Mouse (Mus musculus) fat pad, adult 2 months (tissue): ENCODE data around the gene Cbr1.
A peak's percentile ranks its signal among the peaks of the same experiment; 100 is the strongest.

ENCODE experiments used
- DNase-seq: peaks from one replicate; pipeline ENCODE4 v3.0.0-alpha.2; 2011; ENCODE audit warnings: low read depth, low spot score; ENCODE audit errors: extremely low read depth

The Cbr1 gene

DNA sequence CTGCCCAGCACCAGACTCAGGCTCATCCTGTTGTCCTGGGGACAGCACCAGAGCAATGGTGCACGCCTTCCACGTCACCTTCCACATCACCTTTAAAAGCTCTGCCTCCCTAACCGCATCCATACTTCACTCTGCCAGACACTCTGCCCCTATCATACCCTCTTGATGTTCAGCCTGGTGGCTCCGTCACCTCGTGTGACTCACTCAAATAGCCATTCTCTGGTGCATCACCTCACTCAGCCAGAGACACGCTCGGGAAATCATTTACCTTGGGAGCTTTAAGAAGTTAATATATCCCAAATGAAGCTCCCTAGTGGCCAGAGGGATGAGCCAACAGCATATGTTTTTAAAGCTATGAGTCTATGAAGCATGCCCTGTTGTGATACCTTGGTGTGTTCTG is 8.8 kb upstream of the Cbr1 start:
- DNase-seq = no peak

DNA sequence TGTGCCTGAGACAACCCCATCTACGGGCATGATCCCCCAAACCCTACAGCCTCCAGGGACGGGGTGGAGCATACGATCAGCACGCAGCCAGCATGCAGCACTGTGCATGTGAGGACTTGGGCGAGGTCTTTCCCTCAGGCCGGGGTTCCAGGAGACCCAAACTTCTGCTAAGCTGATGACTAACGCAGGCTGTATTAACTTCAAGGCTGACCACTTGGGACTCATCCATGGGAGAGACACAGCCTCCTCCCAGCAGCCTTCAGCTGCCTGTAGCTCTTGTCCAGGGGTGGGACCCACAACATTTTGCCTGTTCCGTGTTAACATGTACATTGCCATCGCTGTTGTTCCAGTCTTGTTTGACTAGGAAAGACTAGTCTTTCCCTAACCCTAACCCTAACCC is 8.1 kb upstream of the Cbr1 start:
- DNase-seq = no peak

DNA sequence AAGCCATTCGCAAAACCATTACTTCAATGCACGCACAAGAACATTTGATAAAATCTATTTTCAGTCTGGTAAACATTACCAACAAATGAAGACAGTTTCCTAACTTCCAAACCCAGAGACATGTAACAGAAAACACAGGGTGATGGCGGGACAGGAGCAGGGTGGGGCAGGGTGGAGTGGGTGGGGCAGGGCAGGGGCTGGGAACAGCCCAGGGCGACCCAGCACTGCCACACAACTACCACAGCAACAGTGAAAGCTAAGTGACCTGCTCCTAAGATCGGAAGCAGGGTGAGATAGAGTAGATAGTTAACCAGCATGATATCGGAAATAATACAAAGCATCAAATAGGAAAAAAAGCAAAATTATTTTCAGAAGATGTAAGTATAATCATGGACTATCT is 6.2 kb upstream of the Cbr1 start:
- no peak for DNase-seq

GRCm38 (mm10) chr16:93603439-93604212 is 2.0 kb upstream of the Cbr1 start, which contains the start of gene Setd4:
Setd4 (minus strand) TSS chr16:93604063.
- no peak for DNase-seq

GRCm38 (mm10) chr16:93604481-93604969 is 1.1 kb upstream of the Cbr1 start:
- DNase-seq = no peak

DNA sequence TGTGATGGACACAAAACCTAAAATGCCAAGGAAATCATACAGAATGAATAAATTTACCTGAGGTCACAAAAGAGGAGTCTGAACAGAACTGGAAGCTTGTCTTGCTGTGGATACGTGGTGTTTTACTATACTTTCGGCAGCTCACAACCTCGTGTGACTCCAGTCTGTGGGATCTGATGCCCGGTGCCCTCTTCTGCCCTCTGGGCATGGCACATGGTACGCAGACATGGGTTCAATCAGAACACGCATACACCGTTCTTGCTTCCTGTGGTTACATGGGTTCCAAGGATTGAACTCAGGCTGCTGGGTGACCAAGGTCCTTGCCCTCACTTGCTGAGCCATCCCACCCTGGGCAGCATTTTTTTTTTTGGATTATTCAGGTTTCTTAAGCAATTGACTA is 493 bp downstream of the Cbr1 start:
- no peak for DNase-seq

DNA sequence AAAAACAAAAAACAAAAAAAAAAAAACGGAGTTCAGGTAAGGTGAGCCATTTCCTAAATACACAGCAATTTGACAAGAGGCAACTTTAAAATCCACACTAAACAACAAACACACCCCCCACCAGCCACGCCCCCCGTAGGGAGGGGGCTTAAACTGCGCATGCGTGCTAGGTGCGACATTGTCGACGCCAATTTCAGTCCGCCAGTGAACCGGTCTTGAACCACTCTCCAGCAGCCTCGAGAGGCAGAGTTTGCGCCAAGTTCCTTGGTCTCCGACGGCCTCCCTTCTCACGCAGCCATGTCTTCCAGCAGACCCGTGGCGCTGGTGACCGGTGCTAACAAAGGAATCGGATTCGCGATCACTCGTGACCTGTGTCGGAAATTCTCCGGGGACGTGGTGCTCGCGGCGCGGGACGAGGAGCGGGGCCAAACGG is 2.0 kb downstream of the Cbr1 start:
- no peak for DNase-seq

GRCm38 (mm10) chr16:93608731-93609130 is 3.1 kb downstream of the Cbr1 start:
- no peak for DNase-seq

- DNase-seq = no peak
These were observed 4.1 kb downstream of the Cbr1 start for GRCm38 (mm10) chr16:93609796-93610195.

- DNase-seq = no peak
These were observed 5.3 kb downstream of the Cbr1 start for GRCm38 (mm10) chr16:93610961-93611360.

- DNase-seq = no peak
These were observed 9.6 kb downstream of the Cbr1 start for GRCm38 (mm10) chr16:93615118-93615870.

- peak; percentile 52 for DNase-seq
These were observed 18.1 kb downstream of the Cbr1 start for GRCm38 (mm10) chr16:93623759-93624158.

- DNase-seq = no peak
These were observed 19.0 kb downstream of the Cbr1 start for GRCm38 (mm10) chr16:93624671-93625070.

- DNase-seq = no peak
These were observed 21.1 kb downstream of the Cbr1 start for GRCm38 (mm10) chr16:93626745-93627144.

DNA sequence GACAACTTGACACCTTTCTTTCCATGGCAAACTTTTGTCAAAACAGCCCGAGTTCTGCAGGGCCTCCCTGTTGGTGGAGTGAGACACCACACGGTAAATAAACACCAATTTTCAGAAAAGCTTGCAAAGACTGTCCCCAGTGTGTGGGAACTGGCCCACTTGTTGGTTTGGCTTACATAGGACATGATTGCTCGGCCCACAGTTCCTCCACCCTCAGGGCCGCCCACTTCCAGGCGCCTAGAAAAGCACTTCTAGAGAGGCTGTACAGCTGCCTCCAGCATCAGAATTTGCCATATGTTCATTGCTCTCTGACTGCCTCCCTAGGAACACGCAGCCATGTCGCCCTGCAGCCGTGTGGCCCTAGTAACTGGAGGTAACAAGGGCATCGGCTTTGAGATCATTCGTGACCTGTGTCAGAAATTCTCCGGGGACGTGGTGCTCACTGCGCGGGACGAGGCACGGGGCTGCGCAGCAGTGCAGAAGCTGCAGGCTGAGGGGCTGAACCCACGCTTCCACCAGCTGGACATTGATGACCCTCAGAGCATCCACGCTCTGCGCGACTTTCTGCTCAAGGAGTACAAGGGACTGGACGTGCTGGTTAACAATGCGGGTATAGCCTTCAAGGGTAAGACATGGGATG is 22.2 kb downstream of the Cbr1 start, which contains the start of gene Gm5678:
TSS of gene Gm5678 (plus strand) at position 337 of the 640 bp plus-strand sequence.
- no peak for DNase-seq

DNA sequence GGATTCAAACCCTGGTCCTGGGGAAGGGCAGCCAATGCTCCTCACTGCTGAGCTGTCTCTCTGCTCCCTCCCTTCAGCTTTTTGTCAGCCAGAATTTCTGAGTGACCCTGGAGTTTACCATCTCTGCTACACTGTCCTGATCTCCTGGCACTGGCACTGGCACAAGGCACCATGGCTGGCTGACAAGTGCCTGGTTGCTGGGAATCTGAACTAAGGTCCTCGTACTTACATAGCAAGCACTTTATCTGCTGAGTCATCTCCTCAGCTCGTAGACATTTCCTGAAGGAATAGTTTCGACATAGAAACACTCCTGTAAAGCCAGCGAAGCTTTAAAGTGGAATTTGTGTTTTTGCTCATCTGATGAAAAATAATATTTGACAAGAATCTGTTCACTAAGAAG is 38.4 kb downstream of the Cbr1 start:
- DNase-seq = no peak

- DNase-seq = no peak
These were observed 43.0 kb downstream of the Cbr1 start for GRCm38 (mm10) chr16:93648441-93649183.
